Mouse (Mus musculus) liver, embryonic 14.5 days (tissue): ENCODE measurements around the gene Ssbp3.

Source experiments
- CTCF ChIP-seq: IDR thresholded peaks from 2 replicates; pipeline ENCODE4 v1.5.1; 2016; ENCODE audit warnings: antibody characterized with exemption, low read depth, control low read depth
- EP300 ChIP-seq: IDR thresholded peaks from 2 replicates; pipeline ENCODE4 v1.6.1; 2016; ENCODE audit warnings: antibody characterized with exemption, low read depth

- TF ChIP-seq EP300 = no peak
- no peak for TF ChIP-seq CTCF
Measured at GRCm38 (mm10) chr4:107051889-107052288, 141.4 kb downstream of the Ssbp3 start.
